Mouse (Mus musculus) ovary, adult 2 months (tissue): Measurements from ENCODE around the gene Ubox5. TPM values are rescaled to one million over a fixed set of nuclear protein-coding genes. Genes with fewer than 3 reads are reported as not detected.

Experiments used
- polyA plus RNA-seq: library from polyadenylated mRNA; depleted of rRNA; stranded (reverse); fragments of >200 nt; gene quantifications from 2 replicates; pipeline ENCODE4 v1.2.3, GENCODE M21; 2012; rRNA removed

Gene Ubox5
- polyA plus RNA-seq: 7.0 and 9.3 TPM in 2 replicates

GRCm38 (mm10) chr2:130629839-130630203, at the start of gene Ubox5, which contains the start of gene Fastkd5:
Ubox5 (minus strand) TSS chr2:130630038.
Fastkd5 (minus strand) TSS chr2:130630027.

GRCm38 (mm10) chr2:130667559-130667958, 37.7 kb upstream of the Ubox5 start, which contains the start of gene Itpa:
Itpa (plus strand) TSS chr2:130667610.

DNA sequence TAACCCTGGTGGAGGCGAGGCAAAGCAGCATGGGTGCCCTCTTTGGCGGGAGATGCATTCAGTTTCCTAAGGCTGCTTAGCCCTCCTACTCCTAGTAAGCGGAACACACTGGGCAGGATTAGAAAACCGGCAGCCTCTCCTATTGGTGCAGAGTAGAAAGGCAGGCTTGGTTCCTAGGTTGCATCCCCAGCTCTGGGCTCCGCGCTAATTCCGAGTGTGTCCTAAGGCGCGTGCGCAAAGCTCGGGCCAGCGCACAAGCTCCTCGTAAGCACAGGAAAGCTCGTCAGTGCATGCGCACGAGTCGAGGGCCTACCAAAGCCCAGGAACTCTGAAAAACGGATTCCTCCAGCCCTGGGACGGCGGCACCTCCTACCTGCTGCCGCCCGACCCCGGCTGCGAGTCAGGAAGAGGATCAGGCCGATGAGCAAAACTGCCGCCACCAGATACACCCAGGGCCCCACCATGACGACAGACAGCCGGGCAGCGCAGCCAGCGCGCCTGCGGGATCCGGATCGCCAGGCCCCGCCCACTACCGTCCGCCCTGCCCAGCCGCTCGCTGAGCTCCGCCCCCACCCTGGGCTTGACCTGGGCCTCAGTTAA, 34.4 kb upstream of the Ubox5 start, which contains the start of gene Ddrgk1:
Gene Ddrgk1 (minus strand): TSS at position 558 of the 600 bp plus-strand sequence.

GRCm38 (mm10) chr2:130642684-130643369, 13.0 kb upstream of the Ubox5 start, which contains the start of gene Lzts3:
Lzts3 (minus strand) TSS chr2:130642803.

DNA sequence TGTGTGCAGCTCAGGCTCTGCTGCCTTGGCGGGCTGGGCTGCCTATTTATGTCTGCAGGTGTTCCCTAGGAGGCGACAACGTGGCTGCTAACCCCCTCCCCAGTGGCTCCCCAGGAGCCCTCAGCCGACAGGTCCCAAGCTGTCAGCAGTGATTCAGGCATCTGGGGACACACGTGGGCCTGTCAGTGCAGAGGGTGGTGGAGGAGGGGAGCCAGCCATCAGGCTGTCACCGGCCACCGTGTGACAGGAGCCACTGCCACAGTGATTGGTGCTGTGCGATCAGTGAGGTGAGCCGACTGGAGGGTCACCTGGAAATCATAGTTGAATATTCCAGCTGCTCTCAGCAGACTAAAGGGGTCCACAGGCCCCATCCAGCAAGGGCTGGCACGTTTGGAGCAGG, 47.3 kb downstream of the Ubox5 start, which contains the start of gene Avp:
Gene Avp (minus strand): TSS at position 3 of the 400 bp plus-strand sequence.

DNA sequence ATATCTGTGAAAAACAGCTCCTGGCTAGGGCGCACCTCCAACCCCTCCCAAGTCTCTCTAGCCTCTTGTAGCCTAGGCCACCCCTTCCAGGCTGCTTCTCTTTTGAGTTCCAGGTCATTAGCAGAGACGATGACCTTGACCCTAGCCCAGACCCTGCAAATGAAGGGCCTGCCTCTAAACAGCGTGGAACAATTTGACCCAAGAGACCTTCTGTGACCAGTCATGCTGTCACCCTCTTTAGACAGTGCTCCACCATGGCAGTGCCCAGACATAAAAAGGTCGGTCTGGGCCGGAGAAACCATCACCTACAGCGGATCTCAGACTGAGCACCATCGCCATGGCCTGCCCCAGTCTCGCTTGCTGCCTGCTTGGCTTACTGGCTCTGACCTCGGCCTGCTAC, 54.0 kb downstream of the Ubox5 start, which contains the start of gene Oxt:
Gene Oxt (plus strand): TSS at position 301 of the 400 bp plus-strand sequence.

DNA sequence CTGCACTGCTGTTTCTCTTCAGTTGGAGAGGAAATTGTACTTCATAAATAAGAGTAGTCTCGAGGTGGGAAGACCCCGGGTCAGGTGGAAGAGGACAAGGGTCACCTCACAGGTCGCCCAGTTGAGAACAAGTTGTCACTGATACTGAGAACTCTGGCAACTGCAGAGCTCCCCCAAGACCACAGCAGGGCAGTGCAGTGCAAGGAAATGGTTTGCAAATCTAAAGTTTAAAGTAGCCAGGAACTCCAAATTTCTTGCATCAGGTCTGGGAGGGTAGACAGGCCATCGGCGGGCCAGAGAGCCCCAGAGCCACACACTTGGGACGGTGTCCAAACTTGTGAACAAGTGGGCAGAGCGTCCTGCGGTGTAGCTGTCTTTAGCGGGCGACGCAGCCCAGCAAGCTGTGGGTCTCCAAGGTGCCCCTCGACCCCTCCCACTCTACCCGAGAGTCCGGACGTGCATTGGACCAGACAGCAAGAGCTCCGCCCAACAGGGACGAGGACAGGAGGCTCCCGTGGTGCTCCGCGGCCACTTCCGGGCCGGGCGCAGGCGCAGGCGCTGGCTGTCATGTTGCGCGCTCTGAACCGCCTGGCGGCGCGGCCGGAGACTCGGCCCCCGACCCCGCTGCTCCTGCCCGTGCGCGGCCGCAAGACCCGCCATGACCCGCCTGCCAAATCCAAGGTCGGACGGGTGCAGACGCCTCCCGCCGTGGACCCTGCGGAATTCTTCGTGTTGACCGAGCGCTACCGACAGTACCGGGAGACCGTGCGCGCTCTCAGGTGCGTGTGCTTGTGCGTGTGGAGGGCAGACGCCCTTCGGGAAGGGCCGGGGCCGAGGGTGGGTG, 66.4 kb downstream of the Ubox5 start, which contains the start of gene Mrps26:
Gene Mrps26 (plus strand): TSS at position 531 of the 844 bp plus-strand sequence.

Other genes starting within 250 kb of the Ubox5 start
- 72.1 and 79.1 TPM in 2 replicates for gene Cpxm1, start 232.5 kb downstream of the Ubox5 start, polyA plus RNA-seq
- not detected in 2 replicates for gene Gm28372, start 224.8 kb downstream of the Ubox5 start, polyA plus RNA-seq
- gene 1700020A23Rik, start 224.8 kb downstream of the Ubox5 start, polyA plus RNA-seq: 1.4 and 1.5 TPM in 2 replicates
- not detected in 2 replicates for gene Tmem239, start 223.6 kb downstream of the Ubox5 start, polyA plus RNA-seq
- gene Vps16, start 205.7 kb downstream of the Ubox5 start, polyA plus RNA-seq: 76.6 and 103 TPM in 2 replicates
- gene Pced1a, start 205.3 kb downstream of the Ubox5 start, polyA plus RNA-seq: 48.7 and 53.6 TPM in 2 replicates
- gene Ptpra, start 179.8 kb downstream of the Ubox5 start, polyA plus RNA-seq: 80.8 and 97.9 TPM in 2 replicates
- 84.4 and 146 TPM in 2 replicates for gene Mrps26, start 66.3 kb downstream of the Ubox5 start, polyA plus RNA-seq
- gene Oxt, start 53.9 kb downstream of the Ubox5 start, polyA plus RNA-seq: not detected in 2 replicates
- not detected in 2 replicates for gene Avp, start 47.5 kb downstream of the Ubox5 start, polyA plus RNA-seq
- gene Fastkd5, start within 50 bp of the Ubox5 start, polyA plus RNA-seq: 1.3 and 2.0 TPM in 2 replicates
- gene Lzts3, start 12.8 kb upstream of the Ubox5 start, polyA plus RNA-seq: 34.7 and 36.0 TPM in 2 replicates
- gene Ddrgk1, start 34.6 kb upstream of the Ubox5 start, polyA plus RNA-seq: 63.5 and 74.9 TPM in 2 replicates
- gene Itpa, start 37.6 kb upstream of the Ubox5 start, polyA plus RNA-seq: 30.6 and 33.9 TPM in 2 replicates
- 10.2 and 11.1 TPM in 2 replicates for gene Slc4a11, start 67.5 kb upstream of the Ubox5 start, polyA plus RNA-seq